Mouse (Mus musculus): ENCODE results near the gene Olfr123. TPM values are rescaled to one million over a fixed set of nuclear protein-coding genes. Genes with fewer than 3 reads are reported as not detected.

Olfr123 gene
- not detected for polyA plus RNA-seq (2014; fragmentation: Illumina TruSeq; extraction: RNeasy Lipid Tissue Mini Kit (QIAGEN cat#74804); ENCODE audit: low read depth, low replicate concordance)

DNA sequence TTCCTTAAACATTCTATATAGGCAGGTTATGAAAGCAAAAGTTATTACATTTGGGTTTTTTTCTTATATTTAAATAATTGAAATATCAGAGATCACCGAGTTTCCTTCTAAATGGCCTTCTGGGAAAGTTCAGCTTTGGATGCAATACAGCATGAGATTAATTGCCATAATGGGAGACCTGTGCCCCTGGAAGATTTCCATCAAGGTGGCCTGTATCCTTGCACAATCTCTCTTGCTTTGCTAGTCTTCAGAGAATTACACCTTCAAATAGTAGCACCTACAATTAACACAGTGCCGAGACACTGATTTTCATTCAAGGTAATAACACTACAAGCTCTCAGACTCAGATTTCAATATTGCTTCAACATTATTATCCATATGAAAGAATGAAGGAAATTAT is at the start of gene Olfr123:
TSS of gene Olfr123 (plus strand) at position 301 of the 400 bp plus-strand sequence.

DNA sequence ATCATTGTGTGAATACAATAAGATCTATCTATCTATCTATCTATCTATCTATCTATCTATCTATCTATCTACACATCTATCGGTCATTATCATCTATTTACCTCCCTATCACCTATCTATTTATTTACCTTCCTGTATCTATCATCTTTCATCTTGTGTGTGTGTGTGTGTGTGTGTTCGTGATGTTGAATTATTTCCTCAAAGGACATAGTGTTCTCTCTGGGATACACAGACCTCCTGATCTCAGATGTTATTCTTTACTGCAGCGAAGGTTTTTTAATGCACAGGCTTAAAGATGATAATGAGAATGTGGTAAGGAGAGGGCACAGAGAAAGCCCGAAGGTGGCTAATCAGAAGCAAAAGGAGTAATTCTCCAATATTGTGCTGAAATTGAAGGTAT is 25.0 kb upstream of the Olfr123 start, which contains the start of gene Olfr122:
TSS of gene Olfr122 (plus strand) at position 301 of the 400 bp plus-strand sequence.

DNA sequence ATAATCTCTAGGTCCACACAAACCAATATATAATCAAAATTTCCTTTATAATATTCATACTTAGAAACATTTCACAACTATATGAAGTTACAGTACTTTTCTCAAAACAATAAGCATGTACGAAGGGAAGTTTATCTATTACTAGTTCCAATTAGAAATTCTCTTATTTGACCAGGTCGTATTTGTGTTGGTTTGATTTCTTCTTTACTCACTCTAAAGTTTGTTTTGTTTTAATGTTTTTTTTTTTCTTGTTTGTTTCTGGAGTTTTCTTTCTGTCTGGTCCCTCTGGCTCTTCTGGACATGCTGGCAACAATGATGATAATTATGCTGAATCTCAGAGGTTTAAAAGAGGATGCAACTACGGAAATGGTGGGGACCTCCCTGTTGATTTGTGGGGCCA is 6.3 kb downstream of the Olfr123 start, which contains the start of gene Olfr124:
TSS of gene Olfr124 (plus strand) at position 301 of the 400 bp plus-strand sequence.

DNA sequence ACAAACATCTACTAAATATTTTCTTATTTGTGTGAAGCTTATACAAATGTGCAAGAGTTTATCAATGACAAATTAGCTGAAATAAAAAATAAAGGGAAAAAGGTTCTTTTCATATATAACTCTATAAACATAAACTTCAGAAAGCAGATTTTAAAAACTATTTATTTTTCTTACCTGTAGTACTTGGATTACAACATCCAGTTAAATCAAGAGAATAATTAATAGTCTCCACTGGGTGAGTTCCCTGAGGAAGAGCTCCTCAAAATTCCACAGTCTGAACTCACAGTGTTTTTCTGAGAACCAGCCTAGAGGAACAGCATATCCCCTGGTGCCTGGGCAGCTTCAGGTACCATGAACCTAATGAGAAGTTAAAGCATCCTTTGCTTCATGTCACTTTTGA is 39.3 kb downstream of the Olfr123 start, which contains the start of gene Olfr125:
TSS of gene Olfr125 (plus strand) at position 301 of the 400 bp plus-strand sequence.

DNA sequence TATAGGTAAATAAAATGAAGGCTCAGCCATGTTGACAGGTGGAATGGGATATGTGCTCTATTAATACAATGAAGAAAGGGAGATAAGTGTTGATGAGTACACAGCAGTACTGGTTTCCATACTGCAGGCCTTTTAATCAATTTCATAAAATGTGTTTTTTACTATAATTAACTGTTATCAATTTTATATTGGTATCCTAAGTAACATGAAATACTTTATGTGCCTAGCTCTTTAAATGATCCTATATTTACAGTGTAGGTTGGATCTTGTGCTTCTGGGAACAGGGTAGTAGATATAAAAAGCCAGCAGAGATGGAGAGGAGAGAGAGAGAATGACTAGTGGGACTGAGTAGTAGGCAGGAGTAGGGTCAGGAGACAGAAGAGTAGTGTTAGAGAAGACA is 53.9 kb downstream of the Olfr123 start, which contains the start of gene Olfr126:
TSS of gene Olfr126 (plus strand) at position 301 of the 400 bp plus-strand sequence.

Other genes with a start within 250 kb of the Olfr123 start
- gene Olfr112, start 224.1 kb upstream of the Olfr123 start, polyA plus RNA-seq (2014; fragmentation: Illumina TruSeq; extraction: RNeasy Lipid Tissue Mini Kit (QIAGEN cat#74804); ENCODE audit: low read depth, low replicate concordance) = 0.78 TPM
- gene Olfr113, start 215.9 kb upstream of the Olfr123 start, polyA plus RNA-seq (2014; fragmentation: Illumina TruSeq; extraction: RNeasy Lipid Tissue Mini Kit (QIAGEN cat#74804); ENCODE audit: low read depth, low replicate concordance) = not detected
- not detected for gene Olfr114, start 200.8 kb upstream of the Olfr123 start, polyA plus RNA-seq (2014; fragmentation: Illumina TruSeq; extraction: RNeasy Lipid Tissue Mini Kit (QIAGEN cat#74804); ENCODE audit: low read depth, low replicate concordance)
- gene Olfr115, start 166.4 kb upstream of the Olfr123 start, polyA plus RNA-seq (2014; fragmentation: Illumina TruSeq; extraction: RNeasy Lipid Tissue Mini Kit (QIAGEN cat#74804); ENCODE audit: low read depth, low replicate concordance) = not detected
- not detected for gene Olfr116, start 166.3 kb upstream of the Olfr123 start, polyA plus RNA-seq (2014; fragmentation: Illumina TruSeq; extraction: RNeasy Lipid Tissue Mini Kit (QIAGEN cat#74804); ENCODE audit: low read depth, low replicate concordance)
- gene Olfr117, start 129.7 kb upstream of the Olfr123 start, polyA plus RNA-seq (2014; fragmentation: Illumina TruSeq; extraction: RNeasy Lipid Tissue Mini Kit (QIAGEN cat#74804); ENCODE audit: low read depth, low replicate concordance) = not detected
- not detected for gene Olfr118, start 126.5 kb upstream of the Olfr123 start, polyA plus RNA-seq (2014; fragmentation: Illumina TruSeq; extraction: RNeasy Lipid Tissue Mini Kit (QIAGEN cat#74804); ENCODE audit: low read depth, low replicate concordance)
- not detected for gene Olfr119, start 97.0 kb upstream of the Olfr123 start, polyA plus RNA-seq (2014; fragmentation: Illumina TruSeq; extraction: RNeasy Lipid Tissue Mini Kit (QIAGEN cat#74804); ENCODE audit: low read depth, low replicate concordance)
- not detected for gene Olfr120, start 71.7 kb upstream of the Olfr123 start, polyA plus RNA-seq (2014; fragmentation: Illumina TruSeq; extraction: RNeasy Lipid Tissue Mini Kit (QIAGEN cat#74804); ENCODE audit: low read depth, low replicate concordance)
- gene Olfr121, start 44.7 kb upstream of the Olfr123 start, polyA plus RNA-seq (2014; fragmentation: Illumina TruSeq; extraction: RNeasy Lipid Tissue Mini Kit (QIAGEN cat#74804); ENCODE audit: low read depth, low replicate concordance) = not detected
- not detected for gene Olfr122, start 24.9 kb upstream of the Olfr123 start, polyA plus RNA-seq (2014; fragmentation: Illumina TruSeq; extraction: RNeasy Lipid Tissue Mini Kit (QIAGEN cat#74804); ENCODE audit: low read depth, low replicate concordance)
- gene Olfr124, start 6.4 kb downstream of the Olfr123 start, polyA plus RNA-seq (2014; fragmentation: Illumina TruSeq; extraction: RNeasy Lipid Tissue Mini Kit (QIAGEN cat#74804); ENCODE audit: low read depth, low replicate concordance) = not detected
- not detected for gene Olfr125, start 39.4 kb downstream of the Olfr123 start, polyA plus RNA-seq (2014; fragmentation: Illumina TruSeq; extraction: RNeasy Lipid Tissue Mini Kit (QIAGEN cat#74804); ENCODE audit: low read depth, low replicate concordance)
- gene Olfr126, start 54.0 kb downstream of the Olfr123 start, polyA plus RNA-seq (2014; fragmentation: Illumina TruSeq; extraction: RNeasy Lipid Tissue Mini Kit (QIAGEN cat#74804); ENCODE audit: low read depth, low replicate concordance) = not detected
- not detected for gene Olfr127, start 106.9 kb downstream of the Olfr123 start, polyA plus RNA-seq (2014; fragmentation: Illumina TruSeq; extraction: RNeasy Lipid Tissue Mini Kit (QIAGEN cat#74804); ENCODE audit: low read depth, low replicate concordance)
- gene Olfr128, start 127.0 kb downstream of the Olfr123 start, polyA plus RNA-seq (2014; fragmentation: Illumina TruSeq; extraction: RNeasy Lipid Tissue Mini Kit (QIAGEN cat#74804); ENCODE audit: low read depth, low replicate concordance) = not detected
- gene Olfr761, start 159.6 kb downstream of the Olfr123 start, polyA plus RNA-seq (2014; fragmentation: Illumina TruSeq; extraction: RNeasy Lipid Tissue Mini Kit (QIAGEN cat#74804); ENCODE audit: low read depth, low replicate concordance) = not detected